Mouse (Mus musculus): ENCODE measurements around the gene Mnt.

GRCm38 (mm10) chr11:74843761-74844160 lies 13.0 kb downstream of the Mnt start:
- no peak for TF ChIP-seq CTCF (conservative IDR thresholded peaks at IDR 0.05; ENCODE audit: low read length)
- TF ChIP-seq POU5F1 (IDR thresholded peaks at IDR 0.05; ENCODE audit: borderline replicate concordance, low read length): no peak

All from E14TG2a.4 (cell line).